Mouse (Mus musculus): ENCODE measurements around the gene Mars2. TPM values are rescaled to one million over a fixed set of nuclear protein-coding genes. Genes with fewer than 3 reads are reported as not detected.

Gene Mars2
- total RNA-seq (2014; rRNA removed) = 9.3 and 10.6 TPM in 2 replicates
- 2.4 and 2.6 TPM in 2 replicates for polyA plus RNA-seq (2015; fragmentation: Nextera tagmentation; extraction: Ambion mirVana)

- Histone ChIP-seq H3K4me2 (ENCODE audit: low read depth, low read length) (peak within 1 kb of the TSS; percentile 93), H3K27ac (peak within 1 kb of the TSS; percentile 88), H3K9me3 (ENCODE audit: low read length) (no peaks in the 10 kb centered on the region), H3K27me3 (ENCODE audit: insufficient read depth, low read length) (no peaks in the 10 kb centered on the region), H3K4me3 (ENCODE audit: low read length) (peak within 1 kb of the TSS; percentile 70), H3K36me3 (ENCODE audit: insufficient read depth, low read length) (no peaks in the 10 kb centered on the region), H3K9ac (replicated peaks; ENCODE audit: low read length) (peak within 1 kb of the TSS; percentile 60), H3K4me1 (ENCODE audit: insufficient read depth, low read length) (peaks cover 31% of the 10 kb centered on the region)
- peak; percentile 99 for DNase-seq (ENCODE audit: low spot score)
- ATAC-seq = peak; percentile 99
- TF ChIP-seq CTCF (IDR thresholded peaks at IDR 0.05; ENCODE audit: low read depth) = peak; percentile 26
- under 1% methylated on average over 82 of the region's 82 CpGs for WGBS
These were observed at the start of gene Mars2 for GRCm38 (mm10) chr1:55236890-55237642. Gene Mars2 (plus strand): TSS chr1:55237177.

- H3K27me3 ChIP-seq (ENCODE audit: insufficient read depth, low read length) = no peaks in the 10 kb centered on the region
- H3K9ac ChIP-seq (replicated peaks; ENCODE audit: low read length) = peak overlapping the region; percentile 28; the same call in 1 of the 2 replicates
- TF ChIP-seq CTCF (IDR thresholded peaks at IDR 0.05; ENCODE audit: low read depth) = no peak
- H3K36me3 ChIP-seq (ENCODE audit: insufficient read depth, low read length) = no peaks in the 10 kb centered on the region
- WGBS = 10% methylated on average over 8 of the region's 8 CpGs
- no peaks in the 10 kb centered on the region for H3K9me3 ChIP-seq (ENCODE audit: low read length)
- H3K4me2 ChIP-seq (ENCODE audit: low read depth, low read length) = peak overlapping the region; percentile 56
- peaks cover 11% of the 10 kb centered on the region for H3K4me1 ChIP-seq (ENCODE audit: insufficient read depth, low read length)
- ATAC-seq (peak; percentile 52; the same call in 1 of the 2 replicates), DNase-seq (ENCODE audit: low spot score) (no peak)
- H3K4me3 ChIP-seq (ENCODE audit: low read length) = peak overlapping the region; percentile 26
- 0 out of 2 replicates have a peak overlapping the region, but pooled peaks have one; percentile 32 for H3K27ac ChIP-seq
These were observed 45.0 kb upstream of the Mars2 start for GRCm38 (mm10) chr1:55192015-55192414.

- peak; percentile 65 for TF ChIP-seq CTCF (IDR thresholded peaks at IDR 0.05; ENCODE audit: low read depth)
- H3K27ac ChIP-seq = no peak overlapping the region; the same call in 1 of the 2 replicates
- 61% methylated on average over 3 of the region's 3 CpGs for WGBS
- DNase-seq (ENCODE audit: low spot score) (no peak), ATAC-seq (no peak)
- no peak overlapping the region for H3K4me3 ChIP-seq (ENCODE audit: low read length)
- no peaks in the 10 kb centered on the region for H3K36me3 ChIP-seq (ENCODE audit: insufficient read depth, low read length)
- H3K9me3 ChIP-seq (ENCODE audit: low read length) = no peaks in the 10 kb centered on the region
- peaks cover 11% of the 10 kb centered on the region for H3K4me1 ChIP-seq (ENCODE audit: insufficient read depth, low read length)
- H3K9ac ChIP-seq (replicated peaks; ENCODE audit: low read length) = no peak overlapping the region
- no peak overlapping the region for H3K4me2 ChIP-seq (ENCODE audit: low read depth, low read length)
- no peaks in the 10 kb centered on the region for H3K27me3 ChIP-seq (ENCODE audit: insufficient read depth, low read length)
These were observed 44.2 kb upstream of the Mars2 start for GRCm38 (mm10) chr1:55192824-55193223.

GRCm38 (mm10) chr1:55193316-55193715, 43.7 kb upstream of the Mars2 start:
- WGBS = 35% methylated on average over 2 of the region's 2 CpGs
- peak overlapping the region; percentile 27; the same call in 1 of the 2 replicates for H3K27ac ChIP-seq

GRCm38 (mm10) chr1:55194064-55194915, 42.7 kb upstream of the Mars2 start:
- Histone ChIP-seq H3K4me3 (ENCODE audit: low read length) (no peak overlapping the region; the same call in 1 of the 2 replicates), H3K9ac (replicated peaks; ENCODE audit: low read length) (0 out of 2 replicates have a peak overlapping the region, but pooled peaks have one; percentile 6), H3K9me3 (ENCODE audit: low read length) (no peaks in the 10 kb centered on the region), H3K4me2 (ENCODE audit: low read depth, low read length) (peak overlapping the region; percentile 35), H3K36me3 (ENCODE audit: insufficient read depth, low read length) (no peaks in the 10 kb centered on the region), H3K27me3 (ENCODE audit: insufficient read depth, low read length) (no peaks in the 10 kb centered on the region), H3K4me1 (ENCODE audit: insufficient read depth, low read length) (peaks cover 11% of the 10 kb centered on the region), H3K27ac (peak overlapping the region; percentile 27)
- DNase-seq (ENCODE audit: low spot score) (peak; percentile 59), ATAC-seq (peak; percentile 43; the same call in 1 of the 2 replicates)
- 26% methylated on average over 19 of the region's 19 CpGs for WGBS
- no peak for TF ChIP-seq CTCF (IDR thresholded peaks at IDR 0.05; ENCODE audit: low read depth)

More at GRCm38 (mm10) chr1:55193316-55193715, 43.7 kb upstream of the Mars2 start:
- DNase-seq (ENCODE audit: low spot score) (peak; percentile 45), ATAC-seq (peak; percentile 58)
- TF ChIP-seq CTCF (IDR thresholded peaks at IDR 0.05; ENCODE audit: low read depth) = no peak
- no peak overlapping the region for H3K4me3 ChIP-seq (ENCODE audit: low read length)
- no peak overlapping the region for H3K9ac ChIP-seq (replicated peaks; ENCODE audit: low read length)
- peaks cover 11% of the 10 kb centered on the region for H3K4me1 ChIP-seq (ENCODE audit: insufficient read depth, low read length)
- H3K36me3 ChIP-seq (ENCODE audit: insufficient read depth, low read length) = no peaks in the 10 kb centered on the region
- H3K27me3 ChIP-seq (ENCODE audit: insufficient read depth, low read length) = no peaks in the 10 kb centered on the region
- H3K9me3 ChIP-seq (ENCODE audit: low read length) = no peaks in the 10 kb centered on the region
- no peak overlapping the region for H3K4me2 ChIP-seq (ENCODE audit: low read depth, low read length)

GRCm38 (mm10) chr1:55195021-55195420, 42.0 kb upstream of the Mars2 start:
- Histone ChIP-seq H3K9me3 (ENCODE audit: low read length) (no peaks in the 10 kb centered on the region), H3K9ac (replicated peaks; ENCODE audit: low read length) (no peak overlapping the region), H3K4me3 (ENCODE audit: low read length) (no peak overlapping the region), H3K27me3 (ENCODE audit: insufficient read depth, low read length) (no peaks in the 10 kb centered on the region), H3K27ac (peak overlapping the region; percentile 27), H3K4me2 (ENCODE audit: low read depth, low read length) (peak overlapping the region; percentile 35; the same call in 1 of the 2 replicates), H3K4me1 (ENCODE audit: insufficient read depth, low read length) (peaks cover 11% of the 10 kb centered on the region), H3K36me3 (ENCODE audit: insufficient read depth, low read length) (no peaks in the 10 kb centered on the region)
- DNase-seq (ENCODE audit: low spot score) (peak; percentile 62), ATAC-seq (no peak)
- 44% methylated on average over 4 of the region's 4 CpGs for WGBS
- TF ChIP-seq CTCF (IDR thresholded peaks at IDR 0.05; ENCODE audit: low read depth) = no peak
